Mouse (Mus musculus): ENCODE data around the gene Tgfbr3l.

DNA sequence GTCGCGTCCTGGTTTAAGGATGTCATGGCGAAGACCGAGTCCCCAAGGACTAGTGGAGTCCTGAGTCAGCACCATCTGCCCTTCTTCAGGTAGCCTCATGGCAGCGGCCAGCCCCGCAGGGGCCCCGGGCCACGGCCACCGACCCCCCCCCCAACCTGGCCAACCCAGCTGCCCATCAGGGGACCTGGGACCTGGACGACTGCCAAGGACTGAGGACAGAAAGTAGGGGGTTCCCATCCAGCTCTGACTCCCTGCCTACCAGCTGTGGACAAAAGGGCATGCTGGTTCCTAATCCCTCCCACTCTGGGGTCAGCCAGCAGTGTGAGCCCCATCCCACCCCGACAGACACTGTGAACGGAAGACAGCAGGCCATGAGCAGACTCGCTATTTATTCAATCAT lies 2.3 kb upstream of the Tgfbr3l start:
- TF ChIP-seq POLR2AphosphoS5 (IDR thresholded peaks at IDR 0.05; ENCODE audit: insufficient replicate concordance, low read depth, low read length) (no peak), CTCF (IDR thresholded peaks at IDR 0.05; ENCODE audit: low read depth, low read length) (no peak)
